Mouse (Mus musculus): Measurements from ENCODE around the gene Adam19. TPM values are rescaled to one million over a fixed set of nuclear protein-coding genes. Genes with fewer than 3 reads are reported as not detected.
"Not testable (repeated sequence)": the region's sequence is repeated elsewhere in the genome, so short reads cannot be mapped to it uniquely, and the experiment has no call there.

The Adam19 gene
- polyA plus RNA-seq, 1 experiment: 17.6 TPM

- TF ChIP-seq CTCF (IDR thresholded peaks at IDR 0.05; ENCODE audit: control insufficient read depth, insufficient read depth, low read length) (no peak), POLR2A (IDR thresholded peaks at IDR 0.05; ENCODE audit: borderline replicate concordance, control insufficient read depth, low read depth, low read length) (no peak)
- no peak overlapping the region for H3K27ac ChIP-seq (ENCODE audit: control insufficient read depth, insufficient read depth, low read depth, low read length, poor library complexity)
- no peaks in the 10 kb centered on the region for H3K4me1 ChIP-seq (ENCODE audit: control insufficient read depth, insufficient read depth, low read length)
- 87% methylated on average over 8 of the region's 8 CpGs for WGBS
- H3K4me3 ChIP-seq (replicated peaks; ENCODE audit: control insufficient read depth, low read depth, low read length): no peak overlapping the region
These were observed 101.2 kb downstream of the Adam19 start for GRCm38 (mm10) chr11:46156945-46157344.

- no peaks in the 10 kb centered on the region for H3K4me1 ChIP-seq (ENCODE audit: control insufficient read depth, insufficient read depth, low read length)
- TF ChIP-seq CTCF (IDR thresholded peaks at IDR 0.05; ENCODE audit: control insufficient read depth, insufficient read depth, low read length) (no peak), POLR2A (IDR thresholded peaks at IDR 0.05; ENCODE audit: borderline replicate concordance, control insufficient read depth, low read depth, low read length) (no peak)
- no peak overlapping the region for H3K27ac ChIP-seq (ENCODE audit: control insufficient read depth, insufficient read depth, low read depth, low read length, poor library complexity)
- H3K4me3 ChIP-seq (replicated peaks; ENCODE audit: control insufficient read depth, low read depth, low read length): no peak overlapping the region
These were observed 101.7 kb downstream of the Adam19 start for GRCm38 (mm10) chr11:46157462-46157861.

DNA sequence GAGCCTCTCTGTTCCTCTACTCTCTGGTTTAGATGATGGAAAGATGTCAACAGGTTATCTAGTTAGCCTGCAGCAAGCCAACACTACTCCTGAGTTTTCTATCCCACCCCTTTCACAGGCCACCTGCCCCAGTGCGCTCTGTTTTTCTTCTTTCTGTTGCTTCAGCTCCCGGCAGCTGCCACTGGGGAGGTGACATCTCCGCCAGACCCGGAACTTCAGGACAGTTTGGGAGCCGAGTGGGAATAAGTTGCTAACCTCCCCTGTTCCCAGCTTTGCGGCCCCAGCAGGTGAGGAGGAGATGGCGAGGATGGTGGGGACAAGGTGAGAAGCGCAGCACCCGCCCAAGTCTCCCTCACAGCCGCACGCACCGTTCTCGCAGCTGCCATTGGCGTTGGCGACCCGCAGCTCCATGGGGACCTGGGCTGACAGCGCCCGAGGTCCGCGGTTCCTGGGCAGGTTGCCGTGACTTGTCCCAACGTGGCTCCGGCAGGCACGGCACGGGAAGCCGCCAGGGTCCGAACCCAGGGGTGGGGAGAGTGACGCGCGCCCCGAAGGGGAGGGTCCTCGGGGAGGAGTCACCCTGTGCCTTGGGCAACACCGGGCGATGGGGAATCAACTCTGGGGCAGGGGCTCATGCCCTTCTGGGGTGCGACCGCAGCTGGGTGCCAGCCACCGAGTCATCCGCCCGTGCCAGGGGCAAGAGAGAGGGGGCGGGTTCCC lies 110.2 kb downstream of the Adam19 start, which contains the start of gene Nipal4:
Nipal4 (minus strand) TSS at position 643 of the 720 bp plus-strand sequence.
- Histone ChIP-seq H3K4me3 (replicated peaks; ENCODE audit: control insufficient read depth, low read depth, low read length) (no peak within 1 kb of the TSS), H3K27ac (ENCODE audit: control insufficient read depth, insufficient read depth, low read depth, low read length, poor library complexity) (no peak within 1 kb of the TSS), H3K4me1 (ENCODE audit: control insufficient read depth, insufficient read depth, low read length) (no peaks in the 10 kb centered on the region)
- TF ChIP-seq CTCF (IDR thresholded peaks at IDR 0.05; ENCODE audit: control insufficient read depth, insufficient read depth, low read length): no peak
- 4% methylated on average over 40 of the region's 40 CpGs for WGBS

DNA sequence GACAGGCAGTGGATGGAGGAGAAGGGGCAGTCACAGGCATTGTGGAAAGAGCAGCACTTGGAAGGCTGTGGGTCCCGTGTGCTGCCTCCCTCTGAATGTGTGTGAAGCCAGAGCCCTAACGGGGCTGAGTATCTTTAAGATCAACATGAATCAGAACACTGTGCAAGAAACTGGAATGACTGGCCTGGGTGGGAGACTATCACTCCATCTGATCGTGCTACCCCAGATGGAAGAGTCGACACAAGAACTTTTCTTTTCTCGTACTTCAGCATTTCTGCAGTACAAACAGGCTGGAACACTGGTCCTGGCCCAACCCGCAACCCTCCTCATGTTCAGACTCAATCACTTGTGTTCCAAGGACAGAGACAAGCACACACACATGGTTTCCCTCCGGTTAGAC lies 112.7 kb downstream of the Adam19 start:
- H3K4me3 ChIP-seq (replicated peaks; ENCODE audit: control insufficient read depth, low read depth, low read length): no peak overlapping the region
- no peak overlapping the region for H3K27ac ChIP-seq (ENCODE audit: control insufficient read depth, insufficient read depth, low read depth, low read length, poor library complexity)
- TF ChIP-seq POLR2A (IDR thresholded peaks at IDR 0.05; ENCODE audit: borderline replicate concordance, control insufficient read depth, low read depth, low read length) (no peak), CTCF (IDR thresholded peaks at IDR 0.05; ENCODE audit: control insufficient read depth, insufficient read depth, low read length) (no peak)
- no peaks in the 10 kb centered on the region for H3K4me1 ChIP-seq (ENCODE audit: control insufficient read depth, insufficient read depth, low read length)
- 76% methylated on average over 7 of the region's 7 CpGs for WGBS

DNA sequence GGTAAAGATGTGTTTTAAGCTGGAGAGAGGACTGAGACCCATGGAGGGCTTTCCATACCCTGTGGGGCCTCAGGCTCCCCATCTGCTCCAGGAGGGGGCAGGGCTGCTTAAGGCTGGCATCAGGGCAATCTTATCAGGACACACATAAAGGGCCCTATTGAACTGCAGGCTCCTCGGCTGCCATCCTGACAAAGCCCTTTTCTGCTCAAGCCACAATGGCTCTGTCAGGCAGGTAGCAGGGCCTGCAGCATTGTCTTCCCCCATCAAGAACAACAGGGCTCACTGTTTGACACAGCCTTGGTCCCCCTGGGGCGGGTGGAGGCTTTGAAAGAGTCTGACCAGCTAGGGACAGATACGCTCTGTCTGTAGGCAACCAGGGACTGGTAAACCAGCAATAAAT lies 114.1 kb downstream of the Adam19 start:
- TF ChIP-seq POLR2A (IDR thresholded peaks at IDR 0.05; ENCODE audit: borderline replicate concordance, control insufficient read depth, low read depth, low read length) (no peak), CTCF (IDR thresholded peaks at IDR 0.05; ENCODE audit: control insufficient read depth, insufficient read depth, low read length) (no peak)
- Histone ChIP-seq H3K4me1 (ENCODE audit: control insufficient read depth, insufficient read depth, low read length) (no peaks in the 10 kb centered on the region), H3K27ac (ENCODE audit: control insufficient read depth, insufficient read depth, low read depth, low read length, poor library complexity) (no peak overlapping the region), H3K4me3 (replicated peaks; ENCODE audit: control insufficient read depth, low read depth, low read length) (no peak overlapping the region)
- 74% methylated on average over 3 of the region's 3 CpGs for WGBS

DNA sequence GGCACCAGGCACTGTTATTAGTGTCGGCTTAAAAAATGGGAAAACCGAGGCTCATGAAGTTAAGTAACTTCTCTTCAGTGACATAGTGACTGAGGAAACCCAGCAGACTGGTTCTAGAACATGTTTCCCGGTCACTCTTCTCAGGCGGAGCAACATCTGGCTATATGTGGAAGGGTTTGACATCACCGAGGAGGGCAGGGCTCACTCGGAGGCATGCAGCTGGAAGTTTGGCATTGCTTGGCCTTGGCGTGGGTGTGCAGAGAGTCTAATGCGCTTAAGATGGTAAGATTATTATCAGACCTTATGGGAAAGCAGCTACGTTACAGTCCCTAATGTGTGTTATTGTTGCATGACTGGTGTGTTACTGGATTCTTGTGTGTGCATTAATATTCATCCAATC lies 116.3 kb downstream of the Adam19 start:
- TF ChIP-seq CTCF (IDR thresholded peaks at IDR 0.05; ENCODE audit: control insufficient read depth, insufficient read depth, low read length) (no peak), POLR2A (IDR thresholded peaks at IDR 0.05; ENCODE audit: borderline replicate concordance, control insufficient read depth, low read depth, low read length) (no peak)
- 83% methylated on average over 9 of the region's 9 CpGs for WGBS
- Histone ChIP-seq H3K27ac (ENCODE audit: control insufficient read depth, insufficient read depth, low read depth, low read length, poor library complexity) (no peak overlapping the region), H3K4me1 (ENCODE audit: control insufficient read depth, insufficient read depth, low read length) (no peaks in the 10 kb centered on the region), H3K4me3 (replicated peaks; ENCODE audit: control insufficient read depth, low read depth, low read length) (no peak overlapping the region)

DNA sequence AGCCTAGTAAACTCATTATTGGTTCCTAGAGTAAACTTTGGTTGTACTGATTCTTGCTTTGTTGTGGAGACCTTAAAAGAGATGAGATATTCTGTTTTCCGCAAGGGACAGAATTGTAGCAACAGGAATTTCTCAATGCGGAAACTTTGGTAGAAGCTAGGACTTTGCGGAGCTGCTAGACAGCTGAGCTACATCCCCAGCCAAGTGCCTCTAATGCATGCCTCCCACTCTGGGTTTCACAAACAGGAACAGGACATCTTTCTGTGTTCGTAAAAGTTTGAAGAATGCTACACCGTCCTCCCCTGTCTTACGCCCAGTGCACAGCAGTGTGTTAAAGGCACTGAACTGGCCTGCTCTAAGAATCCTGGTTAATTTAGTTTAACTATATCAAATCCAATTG lies 120.4 kb downstream of the Adam19 start:
- no peak overlapping the region for H3K27ac ChIP-seq (ENCODE audit: control insufficient read depth, insufficient read depth, low read depth, low read length, poor library complexity)

GRCm38 (mm10) chr11:46177246-46178043 lies 121.7 kb downstream of the Adam19 start:
- H3K4me1 ChIP-seq (ENCODE audit: control insufficient read depth, insufficient read depth, low read length): no peaks in the 10 kb centered on the region
- no peak for TF ChIP-seq CTCF (IDR thresholded peaks at IDR 0.05; ENCODE audit: control insufficient read depth, insufficient read depth, low read length)
- TF ChIP-seq POLR2A (IDR thresholded peaks at IDR 0.05; ENCODE audit: borderline replicate concordance, control insufficient read depth, low read depth, low read length): no peak
- WGBS: 75% methylated on average over 10 of the region's 10 CpGs
- no peak overlapping the region for H3K27ac ChIP-seq (ENCODE audit: control insufficient read depth, insufficient read depth, low read depth, low read length, poor library complexity)
- H3K4me3 ChIP-seq (replicated peaks; ENCODE audit: control insufficient read depth, low read depth, low read length): no peak overlapping the region

More for the DNA sequence above, 120.4 kb downstream of the Adam19 start:
- 90% methylated on average over 6 of the region's 6 CpGs for WGBS
- TF ChIP-seq POLR2A (IDR thresholded peaks at IDR 0.05; ENCODE audit: borderline replicate concordance, control insufficient read depth, low read depth, low read length): no peak
- TF ChIP-seq CTCF (IDR thresholded peaks at IDR 0.05; ENCODE audit: control insufficient read depth, insufficient read depth, low read length): no peak
- Histone ChIP-seq H3K4me1 (ENCODE audit: control insufficient read depth, insufficient read depth, low read length) (no peaks in the 10 kb centered on the region), H3K4me3 (replicated peaks; ENCODE audit: control insufficient read depth, low read depth, low read length) (no peak overlapping the region)

- H3K4me1 ChIP-seq (ENCODE audit: control insufficient read depth, insufficient read depth, low read length); H3K4me3 ChIP-seq (replicated peaks; ENCODE audit: control insufficient read depth, low read depth, low read length); H3K27ac ChIP-seq (ENCODE audit: control insufficient read depth, insufficient read depth, low read depth, low read length, poor library complexity): not testable (repeated sequence)
- 66% methylated on average over 1 of the region's 1 CpGs for WGBS
These were observed 126.2 kb downstream of the Adam19 start for GRCm38 (mm10) chr11:46182031-46182430.
